Mouse (Mus musculus): ENCODE results near the gene Mier2.

Gene Mier2

GRCm38 (mm10) chr10:79540746-79541145, 14.3 kb downstream of the Mier2 start:
- in situ Hi-C loops (cut with MboI, MseI), result no loop called here

GRCm38 (mm10) chr10:79539701-79540495, 15.1 kb downstream of the Mier2 start:
- in situ Hi-C loops (cut with MboI, MseI), result no loop called here

GRCm38 (mm10) chr10:79538873-79539272, 16.1 kb downstream of the Mier2 start:
- in situ Hi-C loops (cut with MboI, MseI), result no loop called here

- in situ Hi-C loops (cut with MboI, MseI), result no loop called here
Observed at GRCm38 (mm10) chr10:79538323-79538722, 16.7 kb downstream of the Mier2 start.

- in situ Hi-C loops (cut with MboI, MseI), result no loop called here
Observed at GRCm38 (mm10) chr10:79537781-79538180, 17.2 kb downstream of the Mier2 start.

GRCm38 (mm10) chr10:79537271-79537670, 17.7 kb downstream of the Mier2 start:
- in situ Hi-C loops (cut with MboI, MseI), result no loop called here

- in situ Hi-C loops (cut with MboI, MseI), result no loop called here
Observed at GRCm38 (mm10) chr10:79536461-79537080, 18.4 kb downstream of the Mier2 start.

- in situ Hi-C loops (cut with MboI, MseI), result no loop called here
Observed at GRCm38 (mm10) chr10:79535431-79535830, 19.6 kb downstream of the Mier2 start.

GRCm38 (mm10) chr10:79534426-79534825, 20.6 kb downstream of the Mier2 start:
- in situ Hi-C loops (cut with MboI, MseI), result no loop called here

GRCm38 (mm10) chr10:79533126-79533911, 21.7 kb downstream of the Mier2 start, which contains the start of gene Plpp2:
TSS of gene Plpp2 (minus strand) at chr10:79533796.
- in situ Hi-C loops (cut with MboI, MseI), result no loop called here

- in situ Hi-C loops (cut with MboI, MseI), result no loop called here
Observed at GRCm38 (mm10) chr10:79532678-79533077, 22.3 kb downstream of the Mier2 start.

GRCm38 (mm10) chr10:79531593-79531992, 23.4 kb downstream of the Mier2 start:
- in situ Hi-C loops (cut with MboI, MseI), result no loop called here

- in situ Hi-C loops (cut with MboI, MseI), result no loop called here
Observed at GRCm38 (mm10) chr10:79530721-79531120, 24.3 kb downstream of the Mier2 start.

GRCm38 (mm10) chr10:79530241-79530640, 24.8 kb downstream of the Mier2 start:
- in situ Hi-C loops (cut with MboI, MseI), result no loop called here

- in situ Hi-C loops (cut with MboI, MseI), result no loop called here
Observed at GRCm38 (mm10) chr10:79528081-79528480, 26.9 kb downstream of the Mier2 start.

GRCm38 (mm10) chr10:79527453-79527845, 27.6 kb downstream of the Mier2 start:
- in situ Hi-C loops (cut with MboI, MseI), result no loop called here

- in situ Hi-C loops (cut with MboI, MseI), result no loop called here
Observed at GRCm38 (mm10) chr10:79526661-79527452, 28.1 kb downstream of the Mier2 start.

- in situ Hi-C loops (cut with MboI, MseI), result no loop called here
Observed at GRCm38 (mm10) chr10:79525456-79526325, 29.3 kb downstream of the Mier2 start.

GRCm38 (mm10) chr10:79524433-79524832, 30.6 kb downstream of the Mier2 start:
- in situ Hi-C loops (cut with MboI, MseI), result no loop called here

GRCm38 (mm10) chr10:79506709-79507108, 48.3 kb downstream of the Mier2 start:
- in situ Hi-C loops (cut with MboI, MseI), result no loop called here

Data from regulatory T cell (primary cell).